Mouse (Mus musculus) intestine, embryonic 16.5 days (tissue): ENCODE data around the gene Pnldc1. TPM values are rescaled to one million over a fixed set of nuclear protein-coding genes. Genes with fewer than 3 reads are reported as not detected.
"Not testable (repeated sequence)": the region's sequence is repeated elsewhere in the genome, so short reads cannot be mapped to it uniquely, and the experiment has no call there.

Experiments
- ATAC-seq: fragments of 200-750 bp; cut with Nextera tagmentation; 2 replicates; pipeline ENCODE4 v1.8.0; 2017; ENCODE audit warnings: moderate TSS enrichment, moderate library complexity
- H3K27ac ChIP-seq: fragments of 300-500 bp; sonication (generic); 2 replicates; pipeline ENCODE4 v1.5.1; 2014; ENCODE audit warnings: mild to moderate bottlenecking, low read length
- H3K27me3 ChIP-seq: fragments of 300-500 bp; sonication (generic); replicated peaks from 2 replicates; pipeline ENCODE4 v1.6.1; 2014; ENCODE audit warnings: low read length, control low read depth, mixed read lengths; ENCODE audit not compliant: control insufficient read depth, insufficient read depth
- H3K36me3 ChIP-seq: fragments of 300-500 bp; sonication (generic); 2 replicates; pipeline ENCODE4 v1.6.1; 2014; ENCODE audit warnings: low read length, control low read depth; ENCODE audit not compliant: control insufficient read depth, insufficient read depth
- H3K4me1 ChIP-seq: fragments of 300-500 bp; sonication (generic); 2 replicates; pipeline ENCODE4 v1.6.1; 2014; ENCODE audit warnings: low read length, control low read depth, mixed read lengths; ENCODE audit not compliant: control insufficient read depth, insufficient read depth
- H3K4me2 ChIP-seq: fragments of 300-500 bp; sonication (generic); 2 replicates; pipeline ENCODE4 v1.6.1; 2014; ENCODE audit warnings: low read depth, low read length, control low read depth
- H3K4me3 ChIP-seq: fragments of 300-500 bp; sonication (generic); 2 replicates; pipeline ENCODE4 v1.5.1; 2014; ENCODE audit warnings: mild to moderate bottlenecking, low read length
- H3K9ac ChIP-seq: fragments of 300-500 bp; sonication (generic); 2 replicates; pipeline ENCODE4 v1.6.1; 2014; ENCODE audit warnings: low read depth, low read length
- H3K9me3 ChIP-seq: fragments of 300-500 bp; sonication (generic); 2 replicates; pipeline ENCODE4 v1.6.1; 2016; ENCODE audit warnings: low read length, control low read depth; ENCODE audit not compliant: control insufficient read depth
- WGBS: fragments of 180-500 bp; shearing (Covaris S2); extraction: QIAGEN DNeasy Blood & Tissue Kit; methylation state at CpG from one replicate; pipeline ENCODE4 v1.1.7; 2014; 5-methylcytosine and 5-hydroxymethylcytosine counted together
- polyA plus RNA-seq: library from polyadenylated mRNA; unstranded; fragments of >200 nt; fragmentation: Nextera tagmentation; extraction: Ambion mirVana; gene quantifications from 2 replicates; pipeline ENCODE4 v1.2.1, GENCODE M21; 2015

Pnldc1 gene
- polyA plus RNA-seq: 0.53 and 1.1 TPM in 2 replicates

- H3K4me3 ChIP-seq: no peak within 1 kb of the TSS
Observed at GRCm38 (mm10) chr17:12909361-12910280, at the start of gene Pnldc1. Gene Pnldc1 (minus strand): TSS chr17:12910230.

GRCm38 (mm10) chr17:12959377-12959776 is 49.3 kb upstream of the Pnldc1 start:
- Histone ChIP-seq H3K4me3 (0 out of 2 replicates have a peak overlapping the region, but pooled peaks have one; percentile 29), H3K4me2 (peak overlapping the region; percentile 37; the same call in 1 of the 2 replicates)
- H3K27me3 ChIP-seq, H3K4me1 ChIP-seq, H3K36me3 ChIP-seq, ATAC-seq, H3K9ac ChIP-seq, H3K9me3 ChIP-seq, H3K27ac ChIP-seq: not testable (repeated sequence)
- WGBS: 8% methylated on average over 1 of the region's 2 CpGs

More at GRCm38 (mm10) chr17:12909361-12910280, at the start of gene Pnldc1:
- Histone ChIP-seq H3K9me3 (no peaks in the 10 kb centered on the region), H3K36me3 (peaks cover 7% of the 10 kb centered on the region; the same call in 1 of the 2 replicates), H3K27ac (no peak within 1 kb of the TSS), H3K4me2 (no peak within 1 kb of the TSS), H3K27me3 (no peaks in the 10 kb centered on the region), H3K9ac (no peak within 1 kb of the TSS), H3K4me1 (no peaks in the 10 kb centered on the region)
- ATAC-seq: no peak
- WGBS: 79% methylated on average over 35 of the region's 35 CpGs

GRCm38 (mm10) chr17:12956664-12957063 is 46.6 kb upstream of the Pnldc1 start:
- Histone ChIP-seq H3K27ac (no peak overlapping the region), H3K9me3 (no peaks in the 10 kb centered on the region), H3K27me3 (no peaks in the 10 kb centered on the region), H3K4me1 (peaks cover 9% of the 10 kb centered on the region), H3K4me2 (no peak overlapping the region), H3K9ac (no peak overlapping the region), H3K4me3 (no peak overlapping the region), H3K36me3 (peaks cover 11% of the 10 kb centered on the region; the same call in 1 of the 2 replicates)
- no peak for ATAC-seq
- 92% methylated on average over 8 of the region's 8 CpGs for whole genome bisulfite sequencing

- Histone ChIP-seq H3K9me3 (no peaks in the 10 kb centered on the region), H3K4me3 (no peak overlapping the region), H3K36me3 (peaks cover 12% of the 10 kb centered on the region), H3K27me3 (no peaks in the 10 kb centered on the region), H3K27ac (no peak overlapping the region), H3K9ac (no peak overlapping the region), H3K4me1 (no peaks in the 10 kb centered on the region), H3K4me2 (no peak overlapping the region)
- 91% methylated on average over 5 of the region's 5 CpGs for WGBS
- no peak for ATAC-seq
Observed at GRCm38 (mm10) chr17:12949669-12950068, 39.6 kb upstream of the Pnldc1 start.

GRCm38 (mm10) chr17:12942459-12943162 is 32.6 kb upstream of the Pnldc1 start:
- Histone ChIP-seq H3K9me3 (no peaks in the 10 kb centered on the region), H3K27ac (no peak overlapping the region), H3K9ac (no peak overlapping the region), H3K4me3 (no peak overlapping the region), H3K36me3 (no peaks in the 10 kb centered on the region; the same call in 1 of the 2 replicates), H3K4me1 (peaks cover 3% of the 10 kb centered on the region; the same call in 1 of the 2 replicates), H3K4me2 (no peak overlapping the region), H3K27me3 (no peaks in the 10 kb centered on the region)
- WGBS: 88% methylated on average over 6 of the region's 6 CpGs
- ATAC-seq: no peak

- WGBS: 76% methylated on average over 8 of the region's 8 CpGs
- H3K27me3 ChIP-seq: no peaks in the 10 kb centered on the region
- H3K9ac ChIP-seq: no peak overlapping the region
- H3K9me3 ChIP-seq: no peaks in the 10 kb centered on the region
- no peak overlapping the region for H3K4me2 ChIP-seq
- no peak overlapping the region for H3K4me3 ChIP-seq
- no peak for ATAC-seq
- H3K4me1 ChIP-seq: peaks cover 3% of the 10 kb centered on the region; the same call in 1 of the 2 replicates
- no peak overlapping the region for H3K27ac ChIP-seq
- no peaks in the 10 kb centered on the region; the same call in 1 of the 2 replicates for H3K36me3 ChIP-seq
Observed at GRCm38 (mm10) chr17:12941543-12942260, 31.7 kb upstream of the Pnldc1 start.

- Histone ChIP-seq H3K4me3 (peak within 1 kb of the TSS; percentile 51), H3K4me2 (peak within 1 kb of the TSS; percentile 81), H3K9ac (peak within 1 kb of the TSS; percentile 51), H3K9me3 (no peaks in the 10 kb centered on the region), H3K27me3 (no peaks in the 10 kb centered on the region), H3K27ac (no peak within 1 kb of the TSS), H3K36me3 (no peaks in the 10 kb centered on the region; the same call in 1 of the 2 replicates), H3K4me1 (peaks cover 3% of the 10 kb centered on the region; the same call in 1 of the 2 replicates)
- peak; percentile 77 for ATAC-seq
- WGBS: 13% methylated on average over 27 of the region's 27 CpGs
Observed at GRCm38 (mm10) chr17:12940151-12940805, 30.2 kb upstream of the Pnldc1 start, which contains the start of gene Acat3. Gene Acat3 (minus strand): TSS chr17:12940600.

GRCm38 (mm10) chr17:12939377-12940148 is 29.5 kb upstream of the Pnldc1 start:
- H3K36me3 ChIP-seq, H3K27me3 ChIP-seq, H3K4me1 ChIP-seq, H3K9me3 ChIP-seq, H3K27ac ChIP-seq: not testable (repeated sequence)
- Histone ChIP-seq H3K4me3 (peak overlapping the region; percentile 51), H3K9ac (0 out of 2 replicates have a peak overlapping the region, but pooled peaks have one; percentile 51), H3K4me2 (peak overlapping the region; percentile 81)
- ATAC-seq: peak; percentile 35; the same call in 1 of the 2 replicates
- WGBS: 36% methylated on average over 2 of the region's 12 CpGs
